Mouse (Mus musculus) limb, embryonic 13.5 days (tissue): ENCODE data around the gene Itk. TPM values are rescaled to one million over a fixed set of nuclear protein-coding genes. Genes with fewer than 3 reads are reported as not detected.
"Not testable (repeated sequence)": the region's sequence is repeated elsewhere in the genome, so short reads cannot be mapped to it uniquely, and the experiment has no call there.

ENCODE experiments used
- ATAC-seq: fragments of 200-750 bp; cut with Nextera tagmentation; 2 replicates; pipeline ENCODE4 v1.8.0; 2017; ENCODE audit warnings: low read depth, moderate number of reproducible peaks, moderate TSS enrichment; ENCODE audit not compliant: low FRiP score
- H3K27ac ChIP-seq: fragments of 300-500 bp; sonication (generic); 2 replicates; pipeline ENCODE4 v1.5.1; 2015; ENCODE audit warnings: inconsistent platforms, mild to moderate bottlenecking, moderate library complexity
- H3K27me3 ChIP-seq: fragments of 300-500 bp; sonication (generic); 2 replicates; pipeline ENCODE4 v1.6.1; 2015; ENCODE audit warnings: mild to moderate bottlenecking, inconsistent platforms
- H3K36me3 ChIP-seq: fragments of 300-500 bp; sonication (generic); 2 replicates; pipeline ENCODE4 v1.6.1; 2015; ENCODE audit warnings: inconsistent platforms, mild to moderate bottlenecking, moderate library complexity
- H3K4me1 ChIP-seq: fragments of 300-500 bp; sonication (generic); 2 replicates; pipeline ENCODE4 v1.6.1; 2015; ENCODE audit warnings: inconsistent platforms
- H3K4me2 ChIP-seq: fragments of 300-500 bp; sonication (generic); replicated peaks from 2 replicates; pipeline ENCODE4 v1.6.1; 2015; ENCODE audit warnings: inconsistent platforms, mild to moderate bottlenecking, moderate library complexity
- H3K4me3 ChIP-seq: fragments of 300-500 bp; sonication (generic); 2 replicates; pipeline ENCODE4 v1.5.1; 2015; ENCODE audit warnings: moderate library complexity, mild to moderate bottlenecking, inconsistent platforms
- H3K9ac ChIP-seq: fragments of 300-500 bp; sonication (generic); 2 replicates; pipeline ENCODE4 v1.6.1; 2015; ENCODE audit warnings: mild to moderate bottlenecking, inconsistent platforms
- H3K9me3 ChIP-seq: fragments of 300-500 bp; sonication (generic); 2 replicates; pipeline ENCODE4 v1.6.1; 2016; ENCODE audit warnings: inconsistent platforms
- WGBS: fragments of 180-500 bp; shearing (Covaris S2); methylation state at CpG from one replicate; pipeline ENCODE4 v1.1.7; 2015; 5-methylcytosine and 5-hydroxymethylcytosine counted together
- polyA plus RNA-seq: library from polyadenylated mRNA; unstranded; fragments of >200 nt; fragmentation: Nextera tagmentation; extraction: Ambion mirVana; gene quantifications from 2 replicates; pipeline ENCODE4 v1.2.1, GENCODE M21; 2015

Itk gene
- 0.04 and 0.10 TPM in 2 replicates for polyA plus RNA-seq

DNA sequence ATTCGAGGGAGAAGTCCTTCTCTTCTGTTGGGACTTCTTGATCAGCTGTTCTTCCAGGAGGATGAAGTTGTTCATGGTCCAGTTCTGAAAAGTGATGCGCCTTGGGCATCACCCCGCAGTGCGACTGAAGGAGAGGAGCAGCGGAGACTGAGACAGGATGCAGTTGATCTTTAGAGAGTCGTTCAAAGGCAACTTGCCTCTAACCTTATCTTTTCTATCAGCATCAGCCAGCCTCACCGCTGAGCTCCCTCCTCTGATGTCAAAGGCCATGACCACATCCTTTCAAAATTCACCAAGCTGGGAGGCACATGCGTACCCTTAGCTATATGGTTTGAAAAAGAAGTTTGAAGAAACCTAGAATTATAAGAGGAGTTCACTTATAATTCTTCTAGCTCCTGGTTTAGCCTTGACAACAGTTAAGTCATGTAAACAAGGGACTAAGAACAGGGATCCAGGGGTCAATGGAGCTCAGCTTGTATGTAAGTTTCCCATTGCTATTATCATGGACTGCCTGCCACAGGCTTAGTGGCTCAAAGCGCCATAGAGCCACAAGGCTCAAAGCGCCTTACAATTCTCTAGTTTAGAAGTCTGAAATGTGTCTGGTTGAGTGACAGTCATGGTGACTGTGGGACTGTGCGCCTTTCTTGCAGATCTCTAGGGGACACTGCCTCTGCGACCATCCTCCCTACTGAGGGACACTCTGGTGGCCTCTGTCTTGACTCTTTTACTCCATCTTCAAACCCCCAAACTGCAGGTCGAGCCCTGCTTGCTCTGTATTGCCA lies at the start of gene Itk:
TSS of gene Itk (minus strand) at position 180 of the 782 bp plus-strand sequence.
- no peak for ATAC-seq
- Histone ChIP-seq H3K4me2 (no peak within 1 kb of the TSS), H3K9me3 (no peaks in the 10 kb centered on the region), H3K4me3 (no peak within 1 kb of the TSS), H3K4me1 (no peaks in the 10 kb centered on the region; the same call in 1 of the 2 replicates), H3K27me3 (no peaks in the 10 kb centered on the region), H3K36me3 (no peaks in the 10 kb centered on the region), H3K27ac (no peak within 1 kb of the TSS), H3K9ac (no peak within 1 kb of the TSS)
- 81% methylated on average over 13 of the region's 13 CpGs for WGBS

DNA sequence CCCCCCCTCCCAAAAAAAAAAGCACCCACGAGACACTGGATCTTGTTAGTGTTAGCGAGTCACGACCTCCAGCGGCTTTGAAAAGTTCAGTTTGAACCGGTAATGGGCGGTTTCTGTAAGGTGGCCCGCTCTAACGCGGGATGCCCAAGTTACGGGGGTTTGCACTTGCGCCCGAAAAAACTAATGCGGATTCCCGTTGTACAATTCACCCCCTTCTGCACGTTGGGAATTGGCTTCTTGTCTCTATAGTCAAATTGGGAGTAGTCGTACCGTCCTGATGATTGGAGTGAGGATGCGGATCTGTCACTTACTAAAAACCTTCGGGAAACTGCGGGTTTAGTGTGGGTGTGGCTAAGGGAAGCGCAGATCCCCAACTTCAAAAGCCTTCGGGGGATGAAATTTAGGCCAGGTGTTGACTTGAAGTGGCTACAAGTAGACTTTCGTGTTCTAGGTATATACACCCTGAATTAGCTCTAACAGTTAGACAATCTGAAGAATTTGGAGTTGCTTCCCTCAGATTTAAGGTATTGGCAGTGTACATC lies 48.2 kb upstream of the Itk start:
- Histone ChIP-seq H3K36me3 (peaks cover 29% of the 10 kb centered on the region), H3K4me1 (peaks cover 9% of the 10 kb centered on the region), H3K9me3 (no peaks in the 10 kb centered on the region), H3K4me3 (peak overlapping the region; percentile 97), H3K27ac (peak overlapping the region; percentile 88; the same call in 1 of the 2 replicates), H3K4me2 (peak overlapping the region; percentile 78), H3K9ac (peak overlapping the region; percentile 94), H3K27me3 (no peaks in the 10 kb centered on the region)
- no peak for ATAC-seq
- under 1% methylated on average over 23 of the region's 23 CpGs for WGBS

DNA sequence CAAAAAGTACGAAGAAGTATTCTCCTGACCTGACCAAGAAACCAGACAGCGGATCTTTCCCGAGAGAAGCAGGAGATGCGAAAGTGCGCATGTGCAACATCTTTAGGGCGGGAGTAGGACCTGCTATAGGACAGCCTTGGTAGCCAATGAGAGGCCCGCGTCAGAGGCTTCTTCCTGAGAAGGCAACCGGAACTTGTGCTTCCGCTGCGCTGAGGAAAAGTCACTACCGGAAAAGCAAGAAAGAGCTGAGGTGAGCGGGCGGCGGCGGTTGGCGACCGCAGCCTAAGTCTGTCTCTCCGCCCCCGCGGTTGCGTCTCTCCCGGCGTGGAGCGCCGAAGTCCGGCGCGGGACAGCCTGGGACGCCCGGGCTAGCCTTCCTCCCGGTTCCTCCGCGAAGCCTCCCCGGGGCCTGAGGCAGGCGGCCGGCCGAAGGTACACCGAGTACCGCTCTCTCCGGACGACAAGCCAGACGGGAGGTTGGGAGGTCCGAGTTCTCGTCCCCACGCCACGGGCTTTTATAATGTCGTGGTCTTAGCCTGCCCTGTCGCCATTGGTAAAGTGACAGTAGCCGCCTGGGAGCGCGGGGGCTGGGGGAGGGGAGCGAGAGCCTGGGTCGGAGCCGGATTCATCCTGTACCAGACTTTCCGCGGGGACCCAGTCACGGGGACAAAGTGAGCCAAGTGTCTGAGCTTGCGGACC lies 47.6 kb upstream of the Itk start, which contains the start of gene Med7:
TSS of gene Med7 (plus strand) at position 166 of the 699 bp plus-strand sequence.
- Histone ChIP-seq H3K4me3 (peak within 1 kb of the TSS; percentile 97), H3K27me3 (no peaks in the 10 kb centered on the region), H3K9ac (peak within 1 kb of the TSS; percentile 94), H3K4me2 (peak within 1 kb of the TSS; percentile 78), H3K9me3 (no peaks in the 10 kb centered on the region), H3K27ac (peak within 1 kb of the TSS; percentile 88), H3K36me3 (peaks cover 23% of the 10 kb centered on the region), H3K4me1 (peaks cover 9% of the 10 kb centered on the region)
- WGBS: under 1% methylated on average over 59 of the region's 59 CpGs
- peak; percentile 98 for ATAC-seq

DNA sequence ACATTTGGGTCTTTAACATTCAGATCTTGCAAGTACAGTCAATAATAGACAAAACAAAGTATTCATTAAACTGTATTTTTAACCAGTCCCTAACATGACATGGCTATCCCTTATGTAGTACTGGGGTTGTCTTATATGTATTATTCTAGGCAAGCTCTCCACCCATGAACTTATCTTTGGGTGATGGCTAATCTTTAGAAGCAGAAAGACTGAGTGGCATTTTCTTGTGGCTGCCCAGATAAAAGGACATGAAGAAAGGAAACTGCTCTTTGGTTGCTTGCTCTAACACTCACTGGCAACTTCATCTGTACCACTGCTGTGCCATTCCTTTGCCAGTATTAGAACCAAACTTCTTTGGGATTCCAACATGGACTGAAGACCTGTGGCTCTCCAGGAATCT lies 46.0 kb upstream of the Itk start:
- Histone ChIP-seq H3K9me3 (no peaks in the 10 kb centered on the region), H3K36me3 (peaks cover 11% of the 10 kb centered on the region), H3K9ac (no peak overlapping the region), H3K4me3 (no peak overlapping the region), H3K4me1 (peaks cover 9% of the 10 kb centered on the region), H3K4me2 (no peak overlapping the region), H3K27ac (no peak overlapping the region), H3K27me3 (no peaks in the 10 kb centered on the region)
- no peak for ATAC-seq

DNA sequence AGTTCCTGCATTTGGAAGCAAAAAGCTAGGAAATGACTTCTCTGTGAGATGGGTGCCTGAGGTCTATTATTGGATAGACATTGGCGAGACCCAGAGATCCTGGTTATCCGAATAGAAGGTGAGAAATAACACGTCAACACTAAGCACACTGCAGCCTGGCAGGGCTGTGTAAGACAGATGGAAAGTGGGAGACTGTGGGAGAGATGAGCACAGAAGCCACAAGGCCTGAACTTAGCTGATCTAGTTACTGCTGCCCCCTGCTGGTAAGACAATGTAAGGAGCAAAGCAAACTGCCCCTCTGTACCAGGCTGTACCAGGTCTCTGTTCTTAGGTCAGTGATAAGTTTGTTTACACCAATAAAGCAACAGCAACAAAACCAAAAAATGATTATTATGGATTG lies 41.8 kb upstream of the Itk start:
- Histone ChIP-seq H3K4me3 (no peak overlapping the region), H3K27ac (no peak overlapping the region), H3K9me3 (no peaks in the 10 kb centered on the region), H3K36me3 (no peaks in the 10 kb centered on the region), H3K9ac (no peak overlapping the region), H3K4me2 (no peak overlapping the region), H3K27me3 (no peaks in the 10 kb centered on the region), H3K4me1 (peaks cover 3% of the 10 kb centered on the region; the same call in 1 of the 2 replicates)
- peak; percentile 83 for ATAC-seq
- WGBS: 8% methylated on average over 3 of the region's 3 CpGs

DNA sequence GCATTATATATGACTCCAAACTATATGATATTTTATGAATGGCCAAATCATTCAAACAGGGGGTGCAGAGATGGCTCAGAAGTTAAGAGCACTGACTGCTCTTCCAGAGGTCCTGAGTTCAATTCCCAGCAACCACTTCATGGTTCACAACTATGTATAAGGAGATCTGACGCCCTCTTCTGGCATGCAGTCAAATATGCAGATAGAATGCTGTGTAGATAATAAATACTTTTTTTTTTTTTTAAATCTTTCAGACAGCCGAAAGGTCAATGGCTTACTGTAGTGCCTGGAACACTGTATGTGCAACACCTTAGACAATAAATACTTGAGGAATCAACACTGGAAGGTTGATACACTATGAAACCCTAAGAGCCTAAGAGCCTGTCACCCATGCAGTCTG lies 40.8 kb upstream of the Itk start:
- H3K27me3 ChIP-seq: no peaks in the 10 kb centered on the region
- H3K9ac ChIP-seq: no peak overlapping the region
- ATAC-seq: no peak
- no peaks in the 10 kb centered on the region for H3K36me3 ChIP-seq
- H3K9me3 ChIP-seq: no peaks in the 10 kb centered on the region
- no peak overlapping the region for H3K4me3 ChIP-seq
- H3K4me2 ChIP-seq: no peak overlapping the region
- no peaks in the 10 kb centered on the region for H3K4me1 ChIP-seq
- no peak overlapping the region for H3K27ac ChIP-seq
- WGBS: 90% methylated on average over 2 of the region's 2 CpGs

DNA sequence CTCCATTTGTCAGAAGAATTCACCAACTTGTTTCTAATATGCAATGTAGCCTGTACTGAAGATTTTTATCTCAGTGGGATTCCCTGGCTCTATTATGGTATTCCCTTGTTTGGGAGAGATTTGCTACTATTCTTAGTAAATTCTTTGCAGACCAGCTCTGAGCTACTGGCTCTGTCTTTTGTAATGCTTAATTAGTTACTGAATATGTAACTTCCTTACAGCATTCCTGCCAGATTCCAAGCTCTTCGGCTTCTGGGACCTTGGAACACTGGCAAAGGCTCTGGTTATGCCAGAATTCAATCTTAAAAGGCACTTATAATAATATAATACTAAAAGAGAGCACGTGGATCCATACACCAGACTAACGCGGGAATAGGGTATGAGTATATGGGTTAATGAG lies 38.8 kb upstream of the Itk start:
- H3K9me3 ChIP-seq, H3K36me3 ChIP-seq, H3K27ac ChIP-seq, ATAC-seq, H3K4me2 ChIP-seq, H3K27me3 ChIP-seq, H3K4me1 ChIP-seq, H3K9ac ChIP-seq, H3K4me3 ChIP-seq: not testable (repeated sequence)
- WGBS: 49% methylated on average over 4 of the region's 4 CpGs

DNA sequence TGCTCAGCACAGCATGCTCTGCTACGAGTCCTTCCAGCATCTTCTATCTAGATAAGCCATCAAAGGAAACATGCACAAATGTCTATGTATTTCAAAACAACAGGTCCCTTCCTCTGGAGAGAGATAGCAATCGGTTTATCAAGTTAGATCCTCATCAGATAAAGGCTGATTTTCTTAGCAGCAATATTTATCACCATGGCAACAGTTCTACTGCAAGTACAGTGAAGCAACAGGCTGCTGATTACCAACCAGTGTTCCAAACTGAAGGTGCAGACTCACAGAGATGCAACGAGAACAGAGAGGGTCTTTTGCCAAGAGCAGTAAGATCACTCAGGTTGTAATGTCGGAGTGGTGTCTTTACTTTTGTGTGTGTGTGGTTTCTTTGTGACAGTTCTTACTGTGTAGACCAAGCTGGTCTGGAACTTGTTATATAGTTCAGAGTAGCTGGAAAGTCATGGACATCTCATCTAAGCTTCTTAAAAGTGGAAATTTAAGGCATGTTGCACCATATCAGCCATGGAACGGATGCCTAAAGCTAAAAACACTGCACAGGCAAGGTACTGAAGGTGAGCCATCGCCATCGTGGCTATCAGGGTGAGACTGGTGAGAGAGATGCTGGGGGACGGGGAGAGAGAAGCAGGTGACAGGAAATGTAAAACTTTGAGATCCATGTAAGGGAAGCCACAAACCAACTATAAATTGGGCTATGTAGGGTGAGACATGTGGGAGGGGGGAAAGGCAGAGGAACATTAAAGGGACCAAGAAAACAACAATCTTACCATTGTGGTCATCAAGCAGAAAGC lies 32.0 kb upstream of the Itk start:
- WGBS: 73% methylated on average over 8 of the region's 8 CpGs
- Histone ChIP-seq H3K27me3 (no peaks in the 10 kb centered on the region), H3K4me1 (peaks cover 12% of the 10 kb centered on the region), H3K36me3 (no peaks in the 10 kb centered on the region), H3K9ac (no peak overlapping the region), H3K4me2 (no peak overlapping the region), H3K27ac (no peak overlapping the region), H3K4me3 (no peak overlapping the region), H3K9me3 (no peaks in the 10 kb centered on the region)
- ATAC-seq: no peak

DNA sequence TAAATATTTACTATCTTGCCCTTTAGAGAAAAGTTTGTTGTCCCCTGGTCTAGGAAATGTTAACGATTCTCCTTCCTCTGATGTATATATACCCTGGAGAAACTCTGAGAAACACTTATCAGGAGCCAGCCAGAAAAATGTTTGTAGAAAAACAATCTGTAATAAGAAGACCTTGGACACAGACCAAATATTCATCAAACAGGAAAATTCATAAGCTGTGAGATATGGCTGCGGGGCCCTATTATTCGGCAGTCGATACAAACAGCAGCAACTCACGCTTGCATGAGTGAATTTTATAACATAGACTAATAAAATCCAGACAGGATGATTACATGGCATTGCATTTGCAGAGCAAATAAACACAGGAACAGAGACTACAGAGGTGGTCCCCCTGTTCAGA lies 29.5 kb upstream of the Itk start:
- peaks cover 12% of the 10 kb centered on the region for H3K4me1 ChIP-seq
- no peak overlapping the region for H3K4me2 ChIP-seq
- H3K4me3 ChIP-seq: no peak overlapping the region
- WGBS: 40% methylated on average over 5 of the region's 5 CpGs
- no peaks in the 10 kb centered on the region for H3K36me3 ChIP-seq
- H3K9ac ChIP-seq: no peak overlapping the region
- no peaks in the 10 kb centered on the region for H3K27me3 ChIP-seq
- no peaks in the 10 kb centered on the region for H3K9me3 ChIP-seq
- ATAC-seq: peak; percentile 72
- no peak overlapping the region for H3K27ac ChIP-seq

DNA sequence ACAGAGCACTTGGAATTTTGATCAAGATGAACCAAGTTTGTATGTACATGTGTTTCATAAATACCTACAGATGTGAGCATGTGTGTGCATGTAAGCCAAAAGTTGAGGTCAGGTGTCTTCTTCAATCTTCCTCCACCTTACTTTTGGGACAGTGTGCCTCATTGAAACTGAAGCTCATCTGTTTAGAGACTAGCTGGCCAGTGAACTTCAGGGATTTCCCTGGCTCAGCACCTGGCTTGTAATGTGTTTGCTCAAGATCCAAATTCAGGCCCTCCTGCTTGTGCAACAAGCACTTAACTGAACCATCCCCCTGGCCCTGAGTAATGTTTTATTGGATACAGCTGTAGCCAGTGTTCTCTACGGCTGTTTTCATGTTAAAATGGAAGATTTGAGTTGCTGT lies 29.1 kb upstream of the Itk start:
- Histone ChIP-seq H3K36me3 (no peaks in the 10 kb centered on the region), H3K9me3 (no peaks in the 10 kb centered on the region), H3K27ac (no peak overlapping the region; the same call in 1 of the 2 replicates), H3K4me2 (no peak overlapping the region), H3K4me3 (no peak overlapping the region), H3K4me1 (peaks cover 12% of the 10 kb centered on the region), H3K9ac (no peak overlapping the region), H3K27me3 (no peaks in the 10 kb centered on the region)
- ATAC-seq: peak; percentile 90
- WGBS: 10% methylated on average over 1 of the region's 1 CpGs

DNA sequence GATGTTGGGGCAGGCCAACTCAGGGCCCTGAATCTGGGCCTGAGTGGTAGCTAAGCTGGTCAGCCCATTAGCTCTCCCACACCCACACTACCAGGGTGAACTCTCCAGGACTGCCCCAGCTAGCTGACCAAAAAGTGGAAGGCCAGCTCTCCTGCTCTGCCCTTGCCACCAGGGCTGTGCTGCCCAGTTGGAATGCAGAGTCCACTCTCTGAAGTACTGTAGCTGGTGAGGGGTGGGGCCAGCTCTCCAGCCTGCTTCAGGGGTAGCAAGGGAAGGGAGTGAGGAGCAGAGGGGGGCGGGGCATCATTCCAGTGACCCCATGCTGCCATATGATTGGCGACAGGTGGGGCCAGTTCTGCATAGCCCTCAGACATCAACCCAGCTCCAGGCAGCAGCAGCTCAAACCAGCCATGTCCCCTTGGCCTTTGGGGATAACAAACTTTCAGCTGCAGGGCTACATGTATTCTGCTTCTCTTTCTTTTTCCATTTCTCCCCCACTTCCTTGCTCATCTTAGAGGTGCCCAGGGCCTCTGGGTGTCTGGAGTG lies 20.8 kb upstream of the Itk start:
- 52% methylated on average over 2 of the region's 2 CpGs for WGBS
- no peak overlapping the region for H3K4me2 ChIP-seq
- peaks cover 3% of the 10 kb centered on the region; the same call in 1 of the 2 replicates for H3K27me3 ChIP-seq
- 0 out of 2 replicates have a peak, but pooled peaks have one; percentile 32 for ATAC-seq
- 0 out of 2 replicates have a peak, but pooled peaks cover 3% of the 10 kb centered on the region for H3K4me1 ChIP-seq
- no peak overlapping the region for H3K9ac ChIP-seq
- H3K9me3 ChIP-seq: no peaks in the 10 kb centered on the region
- H3K27ac ChIP-seq: no peak overlapping the region
- no peaks in the 10 kb centered on the region for H3K36me3 ChIP-seq
- H3K4me3 ChIP-seq: no peak overlapping the region
